Mouse (Mus musculus) megakaryocyte, embryonic 14.5 days (primary cell): ENCODE results near the gene Epor.

Experiments used
- FLI1 ChIP-seq: IDR thresholded peaks from 2 replicates; pipeline ENCODE4 v1.6.1; 2012; ENCODE audit warnings: low read length, inconsistent platforms, mixed read lengths
- GATA1 ChIP-seq: IDR thresholded peaks from 3 replicates; pipeline ENCODE4 v1.6.1; 2012; ENCODE audit warnings: mixed read lengths, low read length, inconsistent platforms, borderline replicate concordance

GRCm38 (mm10) chr9:21936692-21937570 is 26.4 kb downstream of the Epor start, which contains the start of gene Plppr2:
- TF ChIP-seq GATA1 (no peak), FLI1 (no peak)
